Mouse (Mus musculus) MEL (cell line): ENCODE data around the gene Ikzf3. TPM values are rescaled to one million over a fixed set of nuclear protein-coding genes. Genes with fewer than 3 reads are reported as not detected.

ENCODE experiments used
- DNase-seq: peaks from one replicate; pipeline ENCODE4 v3.0.0; 2011; ENCODE audit warnings: low read depth, low spot score
- H3K27ac ChIP-seq: 2 replicates; pipeline ENCODE4 v1.5.1; 2012; ENCODE audit warnings: low read depth, mild to moderate bottlenecking, control low read depth, low read length, moderate library complexity; ENCODE audit not compliant: control insufficient read depth
- H3K27me3 ChIP-seq, 2 experiments: fragments of 150-350 bp in 1 of 2; sonication (generic) in 1 of 2; 2 replicates each; pipeline ENCODE4 v1.6.1; 2012; ENCODE audit warnings: low read length in 2 of 2, mild to moderate bottlenecking in 2 of 2, improper control_type of control experiment in 1 of 2, moderate library complexity in 1 of 2; ENCODE audit not compliant: insufficient read depth in 2 of 2, control insufficient read depth in 1 of 2
- H3K36me3 ChIP-seq, 2 experiments: 2 replicates each; pipeline ENCODE4 v1.6.1; 2012 to 2014; ENCODE audit warnings: low read length in 2 of 2, improper control_type of control experiment in 1 of 2, inconsistent platforms in 1 of 2, mild to moderate bottlenecking in 1 of 2; ENCODE audit not compliant: insufficient read depth in 2 of 2, control insufficient read depth in 1 of 2
- H3K4me1 ChIP-seq, 2 experiments: fragments of 150-350 bp in 1 of 2; sonication (generic) in 1 of 2; 2 replicates each; pipeline ENCODE4 v1.6.1; 2012; ENCODE audit warnings: low read length in 2 of 2, improper control_type of control experiment in 1 of 2, mild to moderate bottlenecking in 1 of 2; ENCODE audit not compliant: insufficient read depth in 2 of 2, control insufficient read depth in 1 of 2
- H3K4me3 ChIP-seq, 2 experiments: fragments of 150-350 bp in 1 of 2; sonication (generic) in 1 of 2; 2 replicates each; pipeline ENCODE4 v1.5.1; 2012; ENCODE audit warnings: low read depth in 2 of 2, low read length in 2 of 2, mild to moderate bottlenecking in 2 of 2, moderate library complexity in 2 of 2, control low read depth in 1 of 2, improper control_type of control experiment in 1 of 2; ENCODE audit not compliant: control insufficient read depth in 1 of 2, insufficient read depth in 1 of 2
- H3K79me2 ChIP-seq: 2 replicates; pipeline ENCODE4 v1.6.1; 2012; ENCODE audit warnings: mild to moderate bottlenecking, low read length, moderate library complexity; ENCODE audit not compliant: control insufficient read depth, poor library complexity, insufficient read depth
- H3K9ac ChIP-seq: 2 replicates; pipeline ENCODE4 v1.6.1; 2012; ENCODE audit warnings: low read depth, mild to moderate bottlenecking, control low read depth, low read length, moderate library complexity; ENCODE audit not compliant: control insufficient read depth, poor library complexity, severe bottlenecking
- H3K9me3 ChIP-seq: fragments of 150-350 bp; sonication (generic); replicated peaks from 2 replicates; pipeline ENCODE4 v1.6.1; 2012; ENCODE audit warnings: mild to moderate bottlenecking, low read length, improper control_type of control experiment, moderate library complexity; ENCODE audit not compliant: insufficient read depth
- BHLHE40 ChIP-seq: IDR thresholded peaks from 2 replicates; pipeline ENCODE4 v1.6.1; 2012; ENCODE audit warnings: low read depth, mild to moderate bottlenecking, inconsistent platforms, low read length, improper control_type of control experiment, borderline replicate concordance
- CHD1 ChIP-seq: IDR thresholded peaks from 2 replicates; pipeline ENCODE4 v1.6.1; 2012; ENCODE audit warnings: low read depth, mild to moderate bottlenecking, inconsistent platforms, low read length, improper control_type of control experiment
- CTCF ChIP-seq, 3 experiments: IDR thresholded peaks in 2 of 3; conservative IDR thresholded peaks in 1 of 3; 2 replicates each; pipeline ENCODE4 v1.5.1; 2011 to 2012; ENCODE audit warnings: low read length in 3 of 3, low read depth in 2 of 3, mild to moderate bottlenecking in 2 of 3, improper control_type of control experiment in 1 of 3, inconsistent platforms in 1 of 3, mixed read lengths in 1 of 3, moderate library complexity in 1 of 3; ENCODE audit not compliant: control insufficient read depth in 1 of 3, insufficient read depth in 1 of 3, poor library complexity in 1 of 3, severe bottlenecking in 1 of 3
- ELF1 ChIP-seq: IDR thresholded peaks from 2 replicates; pipeline ENCODE4 v1.6.1; 2014; ENCODE audit warnings: low read depth, mild to moderate bottlenecking, inconsistent platforms, low read length, improper control_type of control experiment, moderate library complexity
- GABPA ChIP-seq: IDR thresholded peaks from 2 replicates; pipeline ENCODE4 v1.6.1; 2012; ENCODE audit warnings: low read depth, mild to moderate bottlenecking, inconsistent platforms, low read length, improper control_type of control experiment, moderate library complexity
- GATA1 ChIP-seq: IDR thresholded peaks from 2 replicates; pipeline ENCODE4 v1.6.1; 2011; ENCODE audit warnings: low read depth, low read length, improper control_type of control experiment
- HCFC1 ChIP-seq: IDR thresholded peaks from 2 replicates; pipeline ENCODE4 v1.6.1; 2012; ENCODE audit warnings: low read depth, mild to moderate bottlenecking, inconsistent platforms, low read length, improper control_type of control experiment, moderate library complexity
- KAT2A ChIP-seq: conservative IDR thresholded peaks from 2 replicates; pipeline ENCODE4 v1.6.1; 2012; ENCODE audit warnings: low read depth, low read length, improper control_type of control experiment, inconsistent platforms
- MAZ ChIP-seq: IDR thresholded peaks from 2 replicates; pipeline ENCODE4 v1.6.1; 2012; ENCODE audit warnings: low read depth, mild to moderate bottlenecking, inconsistent platforms, low read length, improper control_type of control experiment
- NRF1 ChIP-seq: IDR thresholded peaks from 2 replicates; pipeline ENCODE4 v1.6.1; 2014; ENCODE audit warnings: low read depth, mild to moderate bottlenecking, inconsistent platforms, low read length, improper control_type of control experiment, moderate library complexity; ENCODE audit not compliant: poor library complexity, insufficient read depth, severe bottlenecking
- POLR2AphosphoS5 ChIP-seq: IDR thresholded peaks from 2 replicates; pipeline ENCODE4 v1.6.1; 2012; ENCODE audit warnings: low read depth, borderline replicate concordance, mild to moderate bottlenecking, inconsistent platforms, low read length, moderate library complexity, mixed read lengths
- RAD21 ChIP-seq: IDR thresholded peaks from 2 replicates; pipeline ENCODE4 v1.6.1; 2011; ENCODE audit warnings: mild to moderate bottlenecking, low read depth, low read length, improper control_type of control experiment
- SMC3 ChIP-seq: IDR thresholded peaks from 2 replicates; pipeline ENCODE4 v1.6.1; 2011; ENCODE audit warnings: low read depth, low read length, improper control_type of control experiment
- TAL1 ChIP-seq: IDR thresholded peaks from 2 replicates; pipeline ENCODE4 v1.6.1; 2012; ENCODE audit warnings: mild to moderate bottlenecking, inconsistent platforms, low read length, moderate library complexity, mixed read lengths
- TBP ChIP-seq: IDR thresholded peaks from 2 replicates; pipeline ENCODE4 v1.8.0; 2011; ENCODE audit warnings: low read depth, low read length, improper control_type of control experiment
- TCF12 ChIP-seq: IDR thresholded peaks from 2 replicates; pipeline ENCODE4 v1.6.1; 2014; ENCODE audit warnings: low read depth, mild to moderate bottlenecking, inconsistent platforms, low read length, improper control_type of control experiment, moderate library complexity
- USF1 ChIP-seq: IDR thresholded peaks from 2 replicates; pipeline ENCODE4 v1.6.1; 2014; ENCODE audit warnings: low read depth, mild to moderate bottlenecking, inconsistent platforms, low read length, improper control_type of control experiment, moderate library complexity
- USF2 ChIP-seq, 2 experiments: IDR thresholded peaks; 2 replicates each; pipeline ENCODE4 v1.6.1; 2011 to 2012; ENCODE audit warnings: improper control_type of control experiment in 2 of 2, low read length in 2 of 2, borderline replicate concordance in 1 of 2, inconsistent platforms in 1 of 2, low read depth in 1 of 2, mild to moderate bottlenecking in 1 of 2; ENCODE audit not compliant: insufficient read depth in 1 of 2
- ZC3H11A ChIP-seq: IDR thresholded peaks from 2 replicates; pipeline ENCODE4 v1.6.1; 2012; ENCODE audit warnings: low read depth, mild to moderate bottlenecking, inconsistent platforms, low read length, improper control_type of control experiment
- ZNF384 ChIP-seq: IDR thresholded peaks from 2 replicates; pipeline ENCODE4 v1.6.1; 2012; ENCODE audit warnings: low read depth, mild to moderate bottlenecking, inconsistent platforms, low read length, improper control_type of control experiment
- polyA plus RNA-seq, 2 experiments: library from polyadenylated mRNA; stranded (reverse) in 1 of 2; unstranded in 1 of 2; fragments of >175 nt in 1 of 2; fragments of >200 nt in 1 of 2; gene quantifications; 2 replicates each; pipeline versions ENCODE4 v1.2.1 to v1.2.4; 2012; ENCODE audit warnings: low replicate concordance in 2 of 2, low read depth in 1 of 2; ENCODE audit not compliant: insufficient read length in 2 of 2, insufficient read depth in 1 of 2, missing spikeins in 1 of 2
- total RNA-seq: library from RNA; depleted of rRNA; stranded (reverse); fragments of 300-350 nt; gene quantifications from 2 replicates; pipeline ENCODE4 v1.2.3, GENCODE M21; 2012

The Ikzf3 gene
- total and polyA plus RNA-seq, 3 experiments, result 0.12 TPM; not detected in 2

DNA sequence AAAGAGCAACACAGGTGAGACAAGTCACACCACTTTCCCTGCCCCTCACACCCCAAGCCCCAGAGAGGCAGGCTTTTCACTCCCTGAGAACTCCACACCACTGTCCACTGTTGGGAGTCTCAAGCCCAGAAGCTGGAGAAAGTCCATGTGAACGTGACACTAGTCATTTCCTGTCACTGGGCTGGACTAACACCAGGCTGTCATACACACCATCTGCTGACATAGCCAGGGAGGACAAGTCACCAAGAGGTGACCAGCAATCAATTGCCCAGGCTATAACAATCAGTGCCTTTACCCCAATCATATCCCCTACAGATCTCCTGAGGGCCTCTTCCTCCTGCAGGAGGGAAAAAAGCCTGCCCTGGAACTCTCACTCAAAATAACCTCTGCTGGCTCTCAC lies 38.3 kb upstream of the Ikzf3 start:
- peaks cover 30% of the 10 kb centered on the region for H3K79me2 ChIP-seq
- H3K4me1 ChIP-seq, result peaks cover 44 to 74% of the 10 kb centered on the region in 2 experiments
- no peaks in the 10 kb centered on the region for H3K9me3 ChIP-seq
- peak overlapping the region; percentile 13; the same call in 1 of the 2 replicates for H3K9ac ChIP-seq
- no peak overlapping the region for H3K4me3 ChIP-seq
- no peaks in the 10 kb centered on the region for H3K27me3 ChIP-seq
- no peak for DNase-seq
- H3K27ac ChIP-seq, result peak overlapping the region; percentile 45
- peaks cover 2 to 68% of the 10 kb centered on the region in 2 experiments; a peak in 3 of 4 replicates for H3K36me3 ChIP-seq
- no peak for TF ChIP-seq KAT2A
- no peak for TF ChIP-seq TBP
- no peak for TF ChIP-seq USF1
- no peak for TF ChIP-seq MAZ
- no peak for TF ChIP-seq CHD1
- TF ChIP-seq ZNF384, result no peak
- TF ChIP-seq RAD21, result no peak
- no peak for TF ChIP-seq TCF12

DNA sequence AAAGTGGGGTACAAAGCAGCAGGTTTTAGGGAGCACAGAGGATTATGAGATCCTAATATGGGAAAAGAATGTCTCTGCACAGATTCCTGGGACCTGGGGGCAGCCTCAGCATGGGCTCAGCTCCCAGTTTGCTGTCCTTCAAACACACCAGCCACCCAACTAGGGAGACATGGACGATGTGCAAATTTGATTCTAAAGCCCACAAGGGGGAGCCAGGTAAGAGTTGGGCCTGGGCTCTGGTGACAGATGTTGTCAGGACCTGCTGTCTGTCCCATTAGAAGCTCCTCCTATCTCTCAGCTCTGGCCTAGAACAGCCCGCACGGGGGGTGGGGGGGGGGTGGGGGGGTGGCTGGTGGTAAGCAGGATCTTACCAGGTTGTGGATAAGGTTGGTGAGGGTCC lies 37.7 kb upstream of the Ikzf3 start:
- peak; percentile 79 for DNase-seq
- Histone ChIP-seq H3K9me3 (no peaks in the 10 kb centered on the region), H3K9ac (peak overlapping the region; percentile 71), H3K79me2 (peaks cover 30% of the 10 kb centered on the region), H3K36me3 (peaks cover 2 to 62% of the 10 kb centered on the region in 2 experiments; a peak in 3 of 4 replicates), H3K27me3 (no peaks in the 10 kb centered on the region), H3K4me1 (peaks cover 39 to 68% of the 10 kb centered on the region in 2 experiments), H3K27ac (peak overlapping the region; percentile 99), H3K4me3 (peak overlapping the region in 1 of 2 experiments; percentile 7; a peak in 1 of 4 replicates)
- no peak for TF ChIP-seq TAL1
- TF ChIP-seq BHLHE40, result no peak
- peak; percentile 38 to 62 (median 48); a peak in 4 of 6 replicates for TF ChIP-seq CTCF (IDR thresholded peaks at IDR 0.05 in 2 of 3, conservative IDR thresholded peaks at IDR 0.05 in 1 of 3; ENCODE audit: control insufficient read depth in 1 of 3, insufficient read depth in 1 of 3, low read depth in 2 of 3, low read length in 3 of 3, poor library complexity in 1 of 3, severe bottlenecking in 1 of 3)
- no peak for TF ChIP-seq GABPA
- no peak for TF ChIP-seq ELF1
- TF ChIP-seq POLR2AphosphoS5, result no peak
- TF ChIP-seq USF2 (IDR thresholded peaks at IDR 0.05; ENCODE audit: borderline replicate concordance in 1 of 2, insufficient read depth in 1 of 2, low read depth in 1 of 2, low read length in 2 of 2), result no peak
- no peak for TF ChIP-seq NRF1
- TF ChIP-seq RAD21, result peak; percentile 20
- TF ChIP-seq TCF12, result no peak
- TF ChIP-seq HCFC1, result peak; percentile 6; the same call in 1 of the 2 replicates
- TF ChIP-seq GATA1, result no peak
- TF ChIP-seq ZNF384, result no peak
- no peak for TF ChIP-seq ZC3H11A
- TF ChIP-seq SMC3, result peak; percentile 48
- no peak for TF ChIP-seq TBP
